Mouse (Mus musculus) brain, embryonic 14.5 days (tissue): Measurements from ENCODE around the gene Plekhg6. TPM values are rescaled to one million over a fixed set of nuclear protein-coding genes. Genes with fewer than 3 reads are reported as not detected.
A peak's percentile ranks its signal among the peaks of the same experiment; 100 is the strongest.

Experiments
- DNase-seq: peaks from one replicate; pipeline ENCODE4 v3.0.0-alpha.2; 2011; ENCODE audit warnings: low read depth
- CTCF ChIP-seq: fragments of 200-500 bp; IDR thresholded peaks from 2 replicates; pipeline ENCODE4 v1.5.1; 2012; ENCODE audit warnings: inconsistent platforms, mild to moderate bottlenecking, moderate library complexity, borderline replicate concordance; ENCODE audit not compliant: insufficient read depth, insufficient read length; ENCODE audit errors: extremely low read depth
- POLR2A ChIP-seq: fragments of 200-500 bp; IDR thresholded peaks from 2 replicates; pipeline ENCODE4 v1.6.1; 2012; ENCODE audit warnings: mild to moderate bottlenecking, inconsistent platforms, borderline replicate concordance; ENCODE audit not compliant: poor library complexity, insufficient read depth, insufficient read length, severe bottlenecking; ENCODE audit errors: extremely low read depth
- polyA plus RNA-seq: library from polyadenylated mRNA; depleted of rRNA; stranded (reverse); fragments of >200 nt; gene quantifications from 2 replicates; pipeline ENCODE4 v1.2.3, GENCODE M21; 2012; rRNA removed

The Plekhg6 gene
- polyA plus RNA-seq, 1 experiment: 0.23 TPM

DNA sequence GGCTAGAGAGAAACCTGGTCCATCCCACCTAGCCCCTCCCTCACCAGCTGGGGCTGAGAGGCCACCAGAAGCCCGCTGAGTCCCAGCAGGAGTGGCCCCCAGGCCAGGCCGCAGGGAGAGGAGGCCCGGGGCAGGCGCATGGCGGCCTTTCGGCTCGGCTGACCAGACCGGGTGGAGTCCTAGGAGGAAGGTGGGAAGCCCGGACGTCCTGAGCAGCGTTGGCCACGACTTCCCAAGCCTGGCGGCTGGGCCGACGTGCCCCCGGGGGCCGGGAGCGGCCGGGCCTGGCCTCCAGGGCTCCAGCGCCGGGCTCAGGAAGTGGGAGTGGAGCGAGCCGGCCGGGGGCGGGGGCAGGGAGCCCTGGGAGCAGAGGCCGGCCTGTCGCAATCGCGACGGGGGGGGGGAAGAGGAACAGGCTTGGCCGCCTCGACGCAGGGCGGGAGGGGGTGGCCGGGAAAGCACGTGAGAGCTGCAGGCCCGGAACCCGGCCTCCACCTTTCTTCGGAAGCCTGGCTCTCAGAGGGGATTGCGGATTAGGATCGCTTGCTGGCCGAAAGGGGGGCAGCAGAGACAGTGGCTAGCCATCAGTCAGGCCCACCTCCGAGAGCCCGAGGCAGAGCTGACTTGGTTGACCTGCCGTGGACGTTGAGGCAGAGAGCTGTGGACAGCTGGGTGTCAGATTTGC lies 66.9 kb downstream of the Plekhg6 start, which contains the start of gene Ltbr:
Ltbr (minus strand) TSS at position 340 of the 685 bp plus-strand sequence.
- TF ChIP-seq CTCF: no peak
- TF ChIP-seq POLR2A: 0 out of 2 replicates have a peak, but pooled peaks have one; percentile 5
- peak; percentile 68 for DNase-seq

Other genes with a start within 250 kb of the Plekhg6 start
- 32.6 and 34.6 TPM in 2 replicates for gene Nop2, start 248.9 kb downstream of the Plekhg6 start, polyA plus RNA-seq
- gene Iffo1, start 235.6 kb downstream of the Plekhg6 start, polyA plus RNA-seq: 29.9 TPM in 2 replicates
- 2,343 and 3,527 TPM in 2 replicates for gene Gapdh, start 214.3 kb downstream of the Plekhg6 start, polyA plus RNA-seq
- gene Ncapd2, start 189.1 kb downstream of the Plekhg6 start, polyA plus RNA-seq: 169 and 213 TPM in 2 replicates
- gene Mrpl51, start 189.0 kb downstream of the Plekhg6 start, polyA plus RNA-seq: 48.9 and 54.4 TPM in 2 replicates
- gene Vamp1, start 165.2 kb downstream of the Plekhg6 start, polyA plus RNA-seq: 19.9 and 22.3 TPM in 2 replicates
- gene Tapbpl, start 148.9 kb downstream of the Plekhg6 start, polyA plus RNA-seq: 2.7 and 3.1 TPM in 2 replicates
- gene Cd27, start 143.8 kb downstream of the Plekhg6 start, polyA plus RNA-seq: 0.15 and 0.24 TPM in 2 replicates
- not detected in 2 replicates for gene Tuba3a, start 94.8 kb downstream of the Plekhg6 start, polyA plus RNA-seq
- gene Ltbr, start 66.9 kb downstream of the Plekhg6 start, polyA plus RNA-seq: 14.2 and 20.7 TPM in 2 replicates
- gene Scnn1a, start 60.1 kb downstream of the Plekhg6 start, polyA plus RNA-seq: 0.54 and 0.62 TPM in 2 replicates
- gene Tnfrsf1a, start 31.4 kb downstream of the Plekhg6 start, polyA plus RNA-seq: 18.5 and 19.4 TPM in 2 replicates
- 47.3 and 57.2 TPM in 2 replicates for gene Cd9, start 114.0 kb upstream of the Plekhg6 start, polyA plus RNA-seq
- 5.8 and 18.9 TPM in 2 replicates for gene Vwf, start 166.0 kb upstream of the Plekhg6 start, polyA plus RNA-seq